Mouse (Mus musculus): ENCODE results near the gene Adamts3.

The Adamts3 gene

DNA sequence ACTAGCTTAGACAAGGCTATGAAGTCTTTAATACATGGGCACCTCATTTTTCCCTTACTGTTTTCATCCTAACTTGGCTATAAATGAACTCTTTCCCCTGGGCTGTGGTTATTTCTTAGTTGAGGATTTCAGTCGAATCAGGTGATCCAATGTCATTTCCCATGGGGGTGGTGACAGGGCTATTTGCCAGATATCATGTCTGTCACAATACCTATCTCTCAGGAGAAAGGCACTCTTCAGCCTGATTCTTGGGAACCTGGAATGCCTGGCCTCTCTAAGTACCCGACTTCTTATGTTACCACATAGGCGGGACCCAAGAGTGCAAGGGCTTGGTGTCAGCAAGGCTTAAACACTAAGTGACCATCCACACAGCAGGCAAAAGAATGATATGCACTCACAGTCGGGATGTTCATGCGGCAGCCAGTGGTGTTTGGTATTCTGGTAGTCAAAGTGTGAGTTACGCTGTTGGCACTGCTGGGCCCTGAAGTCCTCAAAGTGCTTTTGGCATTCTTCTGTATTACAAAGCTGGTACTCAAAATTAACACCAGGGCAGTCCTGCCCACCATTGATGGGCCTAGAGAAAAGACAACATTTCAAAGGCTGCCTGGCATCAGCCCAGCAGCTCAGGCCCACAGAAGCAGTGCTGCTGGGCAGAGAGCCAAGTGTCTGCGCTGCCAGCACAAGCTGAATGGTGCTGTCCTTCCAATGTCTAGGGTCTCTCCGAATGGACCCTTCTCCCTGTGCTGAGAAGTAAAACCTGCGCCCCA, 181.7 kb downstream of the Adamts3 start:
- DNase-seq = peak; percentile 23 to 72

- DNase-seq = no peak
Measured at GRCm38 (mm10) chr5:89687826-89688225, 195.3 kb downstream of the Adamts3 start.

- DNase-seq = peak in 1 of 2 experiments; percentile 39
Measured at GRCm38 (mm10) chr5:89679871-89680536, 203.1 kb downstream of the Adamts3 start.

DNA sequence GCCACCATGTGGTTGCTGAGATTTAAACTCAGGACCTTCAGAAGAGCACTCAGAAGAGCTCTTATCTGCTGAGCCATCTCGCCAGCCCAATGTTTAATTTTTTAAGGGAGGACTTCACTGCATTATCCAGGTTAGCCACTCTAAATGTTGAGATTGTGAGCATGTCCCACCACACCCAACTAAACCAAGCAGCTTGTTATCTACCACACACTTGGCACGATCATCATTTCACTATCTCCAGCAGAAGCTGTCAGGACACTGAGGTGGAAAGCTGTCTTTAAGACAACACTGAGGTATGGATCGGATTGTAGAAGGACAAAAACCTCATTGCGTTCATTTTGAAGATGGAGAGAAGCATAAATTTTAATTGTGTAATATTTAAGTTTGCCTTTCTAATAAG, 205.0 kb downstream of the Adamts3 start:
- DNase-seq = no peak

- DNase-seq = no peak
Measured at GRCm38 (mm10) chr5:89674066-89674848, 208.9 kb downstream of the Adamts3 start.

DNA sequence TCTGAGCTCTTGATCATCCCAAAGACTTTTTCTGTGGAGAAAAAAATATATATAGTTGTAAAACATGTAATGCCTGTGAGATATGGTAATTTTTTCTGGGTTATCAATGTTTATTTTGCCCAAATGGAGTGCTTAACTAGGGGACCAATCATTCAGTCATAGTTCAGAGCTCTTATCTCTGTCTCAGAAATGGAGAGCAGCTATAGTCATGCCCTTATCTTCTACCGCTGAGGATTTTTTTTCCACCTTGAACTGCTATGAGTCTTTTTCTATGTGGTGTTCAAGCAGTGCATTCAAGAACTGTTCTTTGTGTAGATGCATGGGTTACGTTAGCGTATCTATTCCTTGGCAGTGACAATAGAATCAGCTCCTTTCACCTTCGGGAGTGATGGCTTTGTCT, 210.2 kb downstream of the Adamts3 start:
- no peak for DNase-seq

DNA sequence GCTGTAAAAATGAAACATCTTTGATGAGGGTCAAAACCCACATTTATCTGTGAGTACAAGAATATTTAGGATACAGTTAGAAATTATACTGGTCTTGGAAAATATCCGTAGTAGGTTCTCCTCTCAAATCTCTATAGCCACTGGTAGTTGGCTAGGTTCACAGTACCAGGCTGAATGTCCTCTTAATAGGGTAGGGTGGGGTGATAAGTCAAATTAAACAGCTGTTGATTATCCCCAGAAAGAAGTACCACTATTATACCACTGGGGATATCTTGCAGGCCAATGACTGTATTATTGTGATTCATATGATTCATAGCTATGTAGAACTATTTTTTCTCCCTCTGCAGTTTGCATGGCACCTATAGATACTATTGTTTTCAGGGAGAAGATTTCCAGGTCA, 228.8 kb downstream of the Adamts3 start:
- no peak for DNase-seq

- no peak for DNase-seq
Measured at GRCm38 (mm10) chr5:89653862-89654261, 229.3 kb downstream of the Adamts3 start.

GRCm38 (mm10) chr5:89646940-89647339, 236.2 kb downstream of the Adamts3 start:
- DNase-seq = no peak

- DNase-seq = no peak
Measured at GRCm38 (mm10) chr5:89635434-89635833, 247.7 kb downstream of the Adamts3 start.

GRCm38 (mm10) chr5:89631599-89631998, 251.5 kb downstream of the Adamts3 start:
- peak in 1 of 2 experiments; percentile 20 for DNase-seq
